11 mouse cellular contexts compared by ENCODE assay signal in the genomic region with DNA sequence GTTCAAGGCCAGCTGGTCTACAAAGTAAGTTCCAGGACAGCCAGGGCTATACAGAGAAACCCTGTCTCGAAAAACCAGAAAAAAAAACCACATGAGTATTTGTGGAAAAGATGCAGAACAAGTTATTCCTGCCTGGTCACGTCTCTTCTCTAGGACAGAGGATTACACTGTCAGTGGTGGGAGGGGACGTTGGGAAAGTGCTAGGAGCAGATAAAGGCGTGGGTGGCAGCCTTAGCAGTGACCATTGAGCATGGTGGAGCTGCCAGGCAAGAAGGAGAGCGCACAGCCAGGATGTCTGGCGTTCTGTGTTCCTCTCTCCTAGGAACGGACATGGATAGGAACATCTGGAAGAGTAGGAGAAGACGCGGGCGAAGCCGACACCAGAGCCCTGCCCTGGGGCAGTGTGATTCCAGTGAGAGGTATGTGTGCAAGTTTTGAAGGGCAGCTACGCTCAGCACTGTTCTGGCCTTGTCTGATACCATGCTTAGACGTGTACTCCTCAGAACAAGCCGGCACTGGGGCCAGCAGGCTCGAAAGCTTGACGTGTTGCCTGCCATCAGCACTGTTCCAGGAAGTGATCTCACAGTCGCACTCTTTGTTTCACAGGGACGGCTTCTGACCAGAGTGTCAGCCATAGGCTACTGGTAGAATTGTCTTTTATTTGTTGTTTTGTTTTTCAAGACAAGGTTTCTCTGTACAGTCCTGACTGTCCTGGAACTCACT. TPM values are rescaled to one million over a fixed set of nuclear protein-coding genes. Genes with fewer than 3 reads are reported as not detected.
DNase-seq lines count a peak whose midpoint lies in the region; ATAC-seq lines count a peak whose summit lies in the region.
"Had no signal": no experiment of that assay in that cellular context is flagged by ENCODE, and none has a peak within 500 bp of the region (broad histone marks: within the 10 kb centered on the region; RNA-seq: fewer than 3 reads in every experiment).

No protein-coding gene starts in this region.

- no peaks in the 10 kb centered on the region for H3K9me3 ChIP-seq in intestine, embryonic 15.5 days
- H3K9me3 ChIP-seq in stomach, embryonic 16.5 days (replicated peaks; ENCODE audit: control insufficient read depth, low read length) = no peaks in the 10 kb centered on the region
- H3K9me3 ChIP-seq: hindbrain, embryonic 13.5 days had no signal

- peak; percentile 37 to 66 for DNase-seq in left cerebral cortex, postnatal 14 days (ENCODE audit: low spot score in 2 of 2)
- no peak for DNase-seq in left cerebral cortex, adult 8-10 months (ENCODE audit: low spot score in 2 of 2)
- DNase-seq in brain, adult 2 months (ENCODE audit: low read depth, low spot score) = peak; percentile 62
- no peak for DNase-seq in embryo, embryonic 10 days (ENCODE audit: low spot score)
- no peak for DNase-seq in right cerebral cortex, postnatal 4 days
- DNase-seq: adrenal gland, adult 2 months; cerebellum, adult 11-12 months; kidney, postnatal 36 days had no signal

- H3K4me1 ChIP-seq in intestine, embryonic 15.5 days (replicated peaks) = peaks cover 9% of the 10 kb centered on the region; the same call in 1 of the 2 replicates
- H3K4me1 ChIP-seq in stomach, embryonic 16.5 days (ENCODE audit: control insufficient read depth, insufficient read depth, low read length) = peaks cover 13% of the 10 kb centered on the region

- H3K4me2 ChIP-seq in intestine, embryonic 15.5 days (replicated peaks) = no peak overlapping the region
- no peak overlapping the region for H3K4me2 ChIP-seq in stomach, embryonic 16.5 days (ENCODE audit: low read depth, low read length)
- H3K4me2 ChIP-seq: hindbrain, embryonic 13.5 days had no signal

- ATAC-seq in intestine, embryonic 15.5 days = peak; percentile 65
- peak; percentile 51; the same call in 1 of the 2 replicates for ATAC-seq in stomach, embryonic 16.5 days (ENCODE audit: insufficient read depth, low FRiP score)

- intact Hi-C loops in left cerebral cortex, postnatal 14 days (cut with DNase I) = no loop called here

- peak overlapping the region; percentile 13; the same call in 1 of the 2 replicates for H3K27ac ChIP-seq in intestine, embryonic 15.5 days
- H3K27ac ChIP-seq in stomach, embryonic 16.5 days (ENCODE audit: low read length) = peak overlapping the region; percentile 80; the same call in 1 of the 2 replicates
- H3K27ac ChIP-seq: hindbrain, embryonic 13.5 days had no signal

- H3K9ac ChIP-seq in intestine, embryonic 15.5 days = no peak overlapping the region
- H3K9ac ChIP-seq in stomach, embryonic 16.5 days (ENCODE audit: low read length) = no peak overlapping the region
- H3K9ac ChIP-seq: hindbrain, embryonic 13.5 days had no signal

- 74% methylated on average over 18 of the region's 18 CpGs for WGBS in intestine, embryonic 15.5 days
- 64% methylated on average over 18 of the region's 18 CpGs for WGBS in stomach, embryonic 16.5 days

- H3K27me3 ChIP-seq in intestine, embryonic 15.5 days (replicated peaks) = no peaks in the 10 kb centered on the region
- no peaks in the 10 kb centered on the region for H3K27me3 ChIP-seq in stomach, embryonic 16.5 days (ENCODE audit: control insufficient read depth, insufficient read depth, low read length)
- H3K27me3 ChIP-seq: hindbrain, embryonic 13.5 days had no signal

- H3K4me3 ChIP-seq in intestine, embryonic 15.5 days (replicated peaks) = no peak overlapping the region
- no peak overlapping the region for H3K4me3 ChIP-seq in stomach, embryonic 16.5 days (replicated peaks; ENCODE audit: low read length)
- H3K4me3 ChIP-seq: hindbrain, embryonic 13.5 days had no signal

- H3K36me3 ChIP-seq in intestine, embryonic 15.5 days = peaks cover 7% of the 10 kb centered on the region
- H3K36me3 ChIP-seq in stomach, embryonic 16.5 days (ENCODE audit: control insufficient read depth, insufficient read depth, low read length) = peaks cover 6% of the 10 kb centered on the region; the same call in 1 of the 2 replicates

RNA-seq across cellular contexts. Expression of gene Dcaf4, which starts 5.7 kb away (rescaled TPM):
- total RNA-seq in left cerebral cortex, postnatal 14 days (2021) = 10 to 100 TPM; 25.8 to 28.9 TPM
- total RNA-seq in left cerebral cortex, adult 8-10 months (2022) = 10 to 100 TPM; 31.2 to 34.0 (median 33.0) TPM
- 26.1 and 27.3 TPM in 2 replicates for polyA plus RNA-seq in intestine, embryonic 15.5 days (2015; fragmentation: Nextera tagmentation; extraction: Ambion mirVana)
- polyA plus RNA-seq in stomach, embryonic 16.5 days (2015; fragmentation: Nextera tagmentation; extraction: Ambion mirVana) = 37.1 and 42.0 TPM in 2 replicates

RNA-seq across cellular contexts. Expression of gene Dpf3, which starts 38.5 kb away (rescaled TPM):
- total RNA-seq in left cerebral cortex, postnatal 14 days (2021) = 1 to 10 TPM; 6.7 to 7.5 TPM
- 1 to 10 TPM; 4.0 to 8.0 (median 5.8) TPM for total RNA-seq in left cerebral cortex, adult 8-10 months (2022)
- polyA plus RNA-seq in intestine, embryonic 15.5 days (2015; fragmentation: Nextera tagmentation; extraction: Ambion mirVana) = 8.6 TPM in 2 replicates
- 4.2 and 4.4 TPM in 2 replicates for polyA plus RNA-seq in stomach, embryonic 16.5 days (2015; fragmentation: Nextera tagmentation; extraction: Ambion mirVana)

Comparison
In these comparisons a context has a peak if more than half of its experiments do, and no peak if none do; other contexts are left out.
1. DNase-seq: peak in left cerebral cortex, postnatal 14 days (2 of 2) and brain, adult 2 months (single experiment); none in left cerebral cortex, adult 8-10 months (0 of 2), embryo, embryonic 10 days (single experiment) and right cerebral cortex, postnatal 4 days (single experiment).